8 mouse cellular contexts compared by ENCODE assay signal in genomic region chr3:108209536-108209935, GRCm38 (mm10). TPM values are rescaled to one million over a fixed set of nuclear protein-coding genes. Genes with fewer than 3 reads are reported as not detected.
A peak's percentile ranks its signal among the peaks of the same experiment; 100 is the strongest.
DNase-seq lines count a peak whose midpoint lies in the region; ATAC-seq and TF ChIP-seq lines count a peak whose summit lies in the region.

No protein-coding gene starts in this region.

- peak overlapping the region; percentile 92 for H3K4me3 ChIP-seq in gastrocnemius, adult 2 months
- peak overlapping the region; percentile 59 for H3K4me3 ChIP-seq in C2C12 (ENCODE audit: insufficient read depth, poor library complexity, severe bottlenecking)
- peak overlapping the region; percentile 64 for H3K4me3 ChIP-seq in forebrain, embryonic 14.5 days (ENCODE audit: low read depth, low read length)
- H3K4me3 ChIP-seq in liver, embryonic 16.5 days (ENCODE audit: low read depth, low read length): peak overlapping the region; percentile 77

- peaks cover 9% of the 10 kb centered on the region for H3K27me3 ChIP-seq in C2C12 (ENCODE audit: control insufficient read depth, insufficient read depth, insufficient read length)
- H3K27me3 ChIP-seq in forebrain, embryonic 14.5 days (replicated peaks; ENCODE audit: control insufficient read depth, insufficient read depth, low read length): no peaks in the 10 kb centered on the region
- no peaks in the 10 kb centered on the region; the same call in 1 of the 2 replicates for H3K27me3 ChIP-seq in liver, embryonic 16.5 days (ENCODE audit: control insufficient read depth, insufficient read depth, low read depth, low read length)

- peak; percentile 1; the same call in 1 of the 2 replicates for ATAC-seq in forebrain, embryonic 14.5 days
- no peak for ATAC-seq in liver, embryonic 16.5 days (ENCODE audit: low read depth)

- intact Hi-C loops in gastrocnemius, adult 2 months (cut with DNase I): no loop called here

- H3K9ac ChIP-seq in forebrain, embryonic 14.5 days (ENCODE audit: low read length): peak overlapping the region; percentile 82
- H3K9ac ChIP-seq in liver, embryonic 16.5 days (ENCODE audit: low read depth, low read length): peak overlapping the region; percentile 78

- H3K27ac ChIP-seq in gastrocnemius, adult 2 months: peak overlapping the region; percentile 97
- peak overlapping the region; percentile 97 for H3K27ac ChIP-seq in forebrain, embryonic 14.5 days (ENCODE audit: low read depth, low read length)
- H3K27ac ChIP-seq in liver, embryonic 16.5 days (ENCODE audit: low read length): no peak overlapping the region

- peaks cover 11% of the 10 kb centered on the region for H3K36me3 ChIP-seq in C2C12 (ENCODE audit: control insufficient read depth, insufficient read depth)
- H3K36me3 ChIP-seq in forebrain, embryonic 14.5 days (ENCODE audit: control insufficient read depth, insufficient read depth, low read length): peaks cover 37% of the 10 kb centered on the region
- H3K36me3 ChIP-seq in liver, embryonic 16.5 days (ENCODE audit: control insufficient read depth, insufficient read depth): no peaks in the 10 kb centered on the region

- peak overlapping the region; percentile 87 for H3K4me2 ChIP-seq in forebrain, embryonic 14.5 days (ENCODE audit: low read length)
- H3K4me2 ChIP-seq in liver, embryonic 16.5 days (ENCODE audit: low read depth, low read length): peak overlapping the region; percentile 94

- TF ChIP-seq CTCF in gastrocnemius, adult 2 months (IDR thresholded peaks at IDR 0.05): no peak
- no peak for TF ChIP-seq CTCF in C2C12 (IDR thresholded peaks at IDR 0.05; ENCODE audit: control insufficient read depth, insufficient read depth, insufficient read length)

- DNase-seq in gastrocnemius, adult 2 months: no peak
- no peak for DNase-seq in gastrocnemius, adult 18-20 months (ENCODE audit: low spot score)
- DNase-seq in forebrain, embryonic 14.5 days (ENCODE audit: low spot score): no peak
- DNase-seq in right cerebral cortex, adult 2 months (ENCODE audit: low spot score in 2 of 2): no peak
- no peak for DNase-seq in kidney, adult 11 months
- DNase-seq in layer of hippocampus, postnatal 14 days (ENCODE audit: low spot score in 2 of 2): no peak

- peaks cover 23% of the 10 kb centered on the region for H3K79me2 ChIP-seq in C2C12 (ENCODE audit: control insufficient read depth, insufficient read depth)

- H3ac ChIP-seq in C2C12 (ENCODE audit: control insufficient read depth, insufficient read length, low read depth): peak overlapping the region; percentile 80

- no peaks in the 10 kb centered on the region for H3K9me3 ChIP-seq in forebrain, embryonic 14.5 days (replicated peaks; ENCODE audit: control insufficient read depth, low read length)
- no peaks in the 10 kb centered on the region for H3K9me3 ChIP-seq in liver, embryonic 16.5 days (replicated peaks; ENCODE audit: control insufficient read depth, low read length)

- 5% methylated on average over 8 of the region's 8 CpGs for WGBS in forebrain, embryonic 14.5 days
- 11% methylated on average over 8 of the region's 8 CpGs for WGBS in liver, embryonic 16.5 days (ENCODE audit: insufficient replicate concordance)

- H3K79me3 ChIP-seq in C2C12 (ENCODE audit: low read depth): peaks cover 6% of the 10 kb centered on the region

- H3K4me1 ChIP-seq in forebrain, embryonic 14.5 days (ENCODE audit: control insufficient read depth, insufficient read depth, low read length): peaks cover 32% of the 10 kb centered on the region
- H3K4me1 ChIP-seq in liver, embryonic 16.5 days (ENCODE audit: control insufficient read depth, low read depth, low read length): peaks cover 18% of the 10 kb centered on the region

TF ChIP-seq in C2C12, 6 proteins besides CTCF, POLR2A, EP300 and RAD21:
- TF ChIP-seq MAX (IDR thresholded peaks at IDR 0.05) (no peak), MYOG (IDR thresholded peaks at IDR 0.05; ENCODE audit: control insufficient read depth, extremely low read depth, insufficient read length) (no peak), CEBPB (IDR thresholded peaks at IDR 0.05; ENCODE audit: low read depth) (no peak), USF1 (IDR thresholded peaks at IDR 0.05; ENCODE audit: low read depth) (no peak), FOSL1 (IDR thresholded peaks at IDR 0.05; ENCODE audit: insufficient read depth, low read length, poor library complexity, severe bottlenecking) (no peak), MYOD1 (IDR thresholded peaks at IDR 0.05; ENCODE audit: control insufficient read depth, insufficient read length, low read depth) (no peak)

RNA-seq across cellular contexts. Expression of gene Atxn7l2, which starts 1.2 kb away (rescaled TPM):
- 1 to 10 TPM; 6.4 to 8.6 TPM for total RNA-seq in gastrocnemius, adult 2 months (2021)
- 1 to 10 TPM; 5.9 to 6.2 TPM for total RNA-seq in gastrocnemius, adult 18-20 months (2021)
- polyA plus RNA-seq in C2C12 (2012; fragmentation: generic; extraction: Trizol): 6.8 TPM
- polyA plus RNA-seq in forebrain, embryonic 14.5 days (2014; fragmentation: Nextera tagmentation; extraction: Ambion mirVana): 24.1 and 30.1 TPM in 2 replicates
- 2.0 and 2.1 TPM in 2 replicates for polyA plus RNA-seq in liver, embryonic 16.5 days (2015; fragmentation: Nextera tagmentation; extraction: Ambion mirVana)
- 10 to 100 TPM; 20.9 to 24.4 TPM for total RNA-seq in layer of hippocampus, postnatal 14 days (2021)

RNA-seq across cellular contexts. Expression of gene Cyb561d1, which starts 8.5 kb away (rescaled TPM):
- 1 to 10 TPM; 2.8 to 3.8 TPM for total RNA-seq in gastrocnemius, adult 2 months (2021)
- total RNA-seq in gastrocnemius, adult 18-20 months (2021): 1 to 10 TPM; 3.0 to 3.2 TPM
- polyA plus RNA-seq in C2C12 (2012; fragmentation: generic; extraction: Trizol): 1.7 TPM
- 2.4 and 2.9 TPM in 2 replicates for polyA plus RNA-seq in forebrain, embryonic 14.5 days (2014; fragmentation: Nextera tagmentation; extraction: Ambion mirVana)
- 1.9 TPM in 2 replicates for polyA plus RNA-seq in liver, embryonic 16.5 days (2015; fragmentation: Nextera tagmentation; extraction: Ambion mirVana)
- 10 to 100 TPM; 11.5 to 12.4 TPM for total RNA-seq in layer of hippocampus, postnatal 14 days (2021)

RNA-seq across cellular contexts. Expression of gene Sypl2, which starts 16.9 kb away (rescaled TPM):
- 100 to 1,000 TPM; 321 to 322 TPM for total RNA-seq in gastrocnemius, adult 2 months (2021)
- 100 to 1,000 TPM; 213 to 250 TPM for total RNA-seq in gastrocnemius, adult 18-20 months (2021)
- not detected for polyA plus RNA-seq in C2C12 (2012; fragmentation: generic; extraction: Trizol)
- 1.5 and 1.8 TPM in 2 replicates for polyA plus RNA-seq in forebrain, embryonic 14.5 days (2014; fragmentation: Nextera tagmentation; extraction: Ambion mirVana)
- 0.20 and 0.71 TPM in 2 replicates for polyA plus RNA-seq in liver, embryonic 16.5 days (2015; fragmentation: Nextera tagmentation; extraction: Ambion mirVana)
- total RNA-seq in layer of hippocampus, postnatal 14 days (2021): 1 to 10 TPM; 1.8 to 2.6 TPM

RNA-seq across cellular contexts. Expression of gene Amigo1, which starts 23.4 kb away (rescaled TPM):
- 10 to 100 TPM; 21.6 to 28.3 TPM for total RNA-seq in gastrocnemius, adult 2 months (2021)
- total RNA-seq in gastrocnemius, adult 18-20 months (2021): 10 to 100 TPM; 23.9 to 26.3 TPM
- polyA plus RNA-seq in C2C12 (2012; fragmentation: generic; extraction: Trizol): 1.9 TPM
- 4.8 and 6.5 TPM in 2 replicates for polyA plus RNA-seq in forebrain, embryonic 14.5 days (2014; fragmentation: Nextera tagmentation; extraction: Ambion mirVana)
- 0.61 and 0.64 TPM in 2 replicates for polyA plus RNA-seq in liver, embryonic 16.5 days (2015; fragmentation: Nextera tagmentation; extraction: Ambion mirVana)
- total RNA-seq in layer of hippocampus, postnatal 14 days (2021): 10 to 100 TPM; 47.2 to 49.0 TPM

RNA-seq across cellular contexts. Expression of gene Psma5, which starts 47.2 kb away (rescaled TPM):
- total RNA-seq in gastrocnemius, adult 2 months (2021): 10 to 100 TPM; 51.8 to 55.7 TPM
- 10 to 100 TPM; 50.6 to 56.2 TPM for total RNA-seq in gastrocnemius, adult 18-20 months (2021)
- 289 TPM for polyA plus RNA-seq in C2C12 (2012; fragmentation: generic; extraction: Trizol)
- 295 and 324 TPM in 2 replicates for polyA plus RNA-seq in forebrain, embryonic 14.5 days (2014; fragmentation: Nextera tagmentation; extraction: Ambion mirVana)
- 126 and 136 TPM in 2 replicates for polyA plus RNA-seq in liver, embryonic 16.5 days (2015; fragmentation: Nextera tagmentation; extraction: Ambion mirVana)
- total RNA-seq in layer of hippocampus, postnatal 14 days (2021): 10 to 100 TPM; 77.2 to 80.1 TPM

Comparison
In these comparisons a context has a peak if more than half of its experiments do, and no peak if none do; other contexts are left out.
1. RNA of gene Sypl2, which starts 16.9 kb away (total RNA-seq): 321 to 322 TPM in gastrocnemius, adult 2 months and 213 to 250 TPM in gastrocnemius, adult 18-20 months; 1.8 to 2.6 TPM in layer of hippocampus, postnatal 14 days; every median in the first group is over 10 times any median in the second.
2. Peak in every context shown above with its lines, with median percentiles within 50 percentile points of each other: H3K4me3 ChIP-seq.